Mouse (Mus musculus): ENCODE measurements at regions not wholly inside any gene's neighbourhood (a gene's known extent, or its start where the extent isn't known, plus 50 kb on each side); places are given as distances from the start of the nearest gene placed in this dataset.

DNA sequence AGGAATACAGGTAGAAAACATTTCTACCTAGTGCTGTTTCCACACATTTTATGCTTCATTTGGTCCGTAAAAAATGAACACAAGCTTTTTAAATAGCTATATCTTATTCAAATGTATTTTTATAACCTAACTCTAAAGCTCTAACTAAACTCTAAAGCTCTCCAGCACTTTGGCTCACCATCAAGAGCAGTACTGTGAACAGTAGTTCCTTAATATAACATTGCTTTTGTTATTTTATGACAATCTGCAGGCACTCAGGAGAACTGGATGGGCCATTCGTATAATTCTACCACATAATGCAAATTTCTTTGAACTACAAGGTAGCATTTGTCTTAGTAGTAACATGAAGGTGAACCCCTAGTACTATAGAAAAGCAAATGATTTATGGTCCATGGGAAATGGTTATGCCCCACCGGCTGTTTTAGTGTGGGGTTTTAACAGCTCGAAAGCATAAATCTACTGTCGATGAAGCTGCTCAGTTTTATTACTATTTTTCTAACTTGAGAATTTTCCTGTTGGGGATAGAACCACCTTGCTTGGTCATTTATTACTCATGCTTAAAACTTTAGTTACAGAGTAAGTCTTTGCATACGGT is 267.8 kb downstream of the Pcdh10 start:
- no peaks in the 10 kb centered on the region for H3K36me3 ChIP-seq (ENCODE audit: control insufficient read depth, insufficient read depth, low read length)
- no peak overlapping the region for H3K4me3 ChIP-seq (ENCODE audit: low read depth, low read length)
- H3K4me2 ChIP-seq (ENCODE audit: low read depth, severe bottlenecking), result no peak overlapping the region
- ATAC-seq (ENCODE audit: insufficient number of reproducible peaks, low FRiP score, low TSS enrichment, low read depth) (no peak; the same call in 1 of the 2 replicates), DNase-seq (ENCODE audit: low spot score) (no peak)
- no peak overlapping the region for H3K27ac ChIP-seq (replicated peaks; ENCODE audit: low read depth, low read length)
- 74% methylated on average over 6 of the region's 6 CpGs for WGBS
- no peaks in the 10 kb centered on the region for H3K4me1 ChIP-seq (ENCODE audit: control insufficient read depth, insufficient read depth, low read length)
- H3K9ac ChIP-seq (ENCODE audit: low read length), result no peak overlapping the region
- H3K27me3 ChIP-seq (ENCODE audit: control insufficient read depth, insufficient read depth, low read length), result no peaks in the 10 kb centered on the region
- no peaks in the 10 kb centered on the region for H3K9me3 ChIP-seq (ENCODE audit: control insufficient read depth, low read length)

DNA sequence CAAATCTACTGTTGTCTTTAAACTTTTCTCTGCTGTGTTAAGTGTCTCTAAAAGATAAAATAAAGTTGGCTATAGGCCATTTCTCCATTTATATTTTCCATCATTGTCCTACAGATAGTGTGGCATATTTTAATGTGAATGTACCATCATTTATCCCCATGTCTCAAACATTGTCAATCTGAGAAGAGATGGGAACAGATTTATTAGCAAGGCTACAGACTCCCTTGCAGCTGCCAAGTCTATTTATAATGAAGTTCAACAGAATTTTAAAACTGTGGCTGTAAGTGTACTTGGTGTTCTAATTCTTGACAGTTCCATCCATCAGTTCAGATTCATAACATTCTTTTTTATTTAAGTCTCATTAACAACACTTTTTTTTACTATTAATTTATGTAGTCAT is 271.2 kb downstream of the Pcdh10 start:
- Histone ChIP-seq H3K36me3 (ENCODE audit: control insufficient read depth, insufficient read depth, low read length) (no peaks in the 10 kb centered on the region), H3K9ac (ENCODE audit: low read length) (no peak overlapping the region), H3K27ac (replicated peaks; ENCODE audit: low read depth, low read length) (no peak overlapping the region), H3K9me3 (ENCODE audit: control insufficient read depth, low read length) (no peaks in the 10 kb centered on the region), H3K27me3 (ENCODE audit: control insufficient read depth, insufficient read depth, low read length) (no peaks in the 10 kb centered on the region), H3K4me2 (ENCODE audit: low read depth, severe bottlenecking) (no peak overlapping the region), H3K4me1 (ENCODE audit: control insufficient read depth, insufficient read depth, low read length) (no peaks in the 10 kb centered on the region), H3K4me3 (ENCODE audit: low read depth, low read length) (no peak overlapping the region)
- no peak for DNase-seq (ENCODE audit: low spot score)
- no peak for ATAC-seq (ENCODE audit: insufficient number of reproducible peaks, low FRiP score, low TSS enrichment, low read depth)

DNA sequence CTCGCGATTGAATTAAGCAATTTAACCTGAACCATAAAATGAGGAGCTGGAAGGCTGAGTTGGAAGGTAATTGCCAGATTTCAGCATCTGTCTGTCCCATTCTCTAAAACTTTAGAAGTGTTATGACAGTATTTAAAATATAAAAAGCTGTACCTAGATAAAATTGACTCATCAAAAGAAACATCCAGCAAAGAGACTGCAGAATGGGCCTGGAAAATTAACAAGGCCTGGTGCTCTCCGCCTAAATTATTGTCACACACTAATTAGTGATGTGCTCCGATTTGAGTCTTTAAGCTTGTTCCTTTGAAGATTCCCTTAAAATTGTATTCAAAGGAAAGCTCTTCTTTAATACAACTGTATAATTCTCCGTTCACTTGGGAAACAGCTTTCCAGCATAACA is 278.8 kb downstream of the Pcdh10 start:
- Histone ChIP-seq H3K4me1 (ENCODE audit: control insufficient read depth, insufficient read depth, low read length) (no peaks in the 10 kb centered on the region), H3K4me2 (ENCODE audit: low read depth, severe bottlenecking) (no peak overlapping the region), H3K27me3 (ENCODE audit: control insufficient read depth, insufficient read depth, low read length) (no peaks in the 10 kb centered on the region), H3K4me3 (ENCODE audit: low read depth, low read length) (no peak overlapping the region), H3K27ac (replicated peaks; ENCODE audit: low read depth, low read length) (no peak overlapping the region), H3K9me3 (ENCODE audit: control insufficient read depth, low read length) (no peaks in the 10 kb centered on the region), H3K9ac (ENCODE audit: low read length) (no peak overlapping the region), H3K36me3 (ENCODE audit: control insufficient read depth, insufficient read depth, low read length) (no peaks in the 10 kb centered on the region)
- DNase-seq (ENCODE audit: low spot score), result no peak
- ATAC-seq (ENCODE audit: insufficient number of reproducible peaks, low FRiP score, low TSS enrichment, low read depth), result no peak
- 85% methylated on average over 5 of the region's 5 CpGs for WGBS

GRCm38 (mm10) chr3:45658093-45658776 is 280.0 kb downstream of the Pcdh10 start:
- Histone ChIP-seq H3K9me3 (ENCODE audit: control insufficient read depth, low read length) (no peaks in the 10 kb centered on the region), H3K36me3 (ENCODE audit: control insufficient read depth, insufficient read depth, low read length) (no peaks in the 10 kb centered on the region), H3K9ac (ENCODE audit: low read length) (no peak overlapping the region), H3K27ac (replicated peaks; ENCODE audit: low read depth, low read length) (no peak overlapping the region), H3K4me3 (ENCODE audit: low read depth, low read length) (no peak overlapping the region), H3K4me1 (ENCODE audit: control insufficient read depth, insufficient read depth, low read length) (no peaks in the 10 kb centered on the region), H3K4me2 (ENCODE audit: low read depth, severe bottlenecking) (no peak overlapping the region), H3K27me3 (ENCODE audit: control insufficient read depth, insufficient read depth, low read length) (no peaks in the 10 kb centered on the region)
- no peak for DNase-seq (ENCODE audit: low spot score)
- no peak for ATAC-seq (ENCODE audit: insufficient number of reproducible peaks, low FRiP score, low TSS enrichment, low read depth)
- 87% methylated on average over 2 of the region's 2 CpGs for WGBS

GRCm38 (mm10) chr3:45659052-45659451 is 280.9 kb downstream of the Pcdh10 start:
- H3K36me3 ChIP-seq (ENCODE audit: control insufficient read depth, insufficient read depth, low read length), result no peaks in the 10 kb centered on the region
- no peaks in the 10 kb centered on the region for H3K4me1 ChIP-seq (ENCODE audit: control insufficient read depth, insufficient read depth, low read length)
- DNase-seq (ENCODE audit: low spot score), result no peak
- 98% methylated on average over 1 of the region's 1 CpGs for WGBS
- no peak overlapping the region for H3K4me3 ChIP-seq (ENCODE audit: low read depth, low read length)
- no peak overlapping the region for H3K27ac ChIP-seq (replicated peaks; ENCODE audit: low read depth, low read length)
- ATAC-seq (ENCODE audit: insufficient number of reproducible peaks, low FRiP score, low TSS enrichment, low read depth), result no peak
- no peaks in the 10 kb centered on the region for H3K9me3 ChIP-seq (ENCODE audit: control insufficient read depth, low read length)
- H3K27me3 ChIP-seq (ENCODE audit: control insufficient read depth, insufficient read depth, low read length), result no peaks in the 10 kb centered on the region
- no peak overlapping the region for H3K9ac ChIP-seq (ENCODE audit: low read length)
- no peak overlapping the region for H3K4me2 ChIP-seq (ENCODE audit: low read depth, severe bottlenecking)

DNA sequence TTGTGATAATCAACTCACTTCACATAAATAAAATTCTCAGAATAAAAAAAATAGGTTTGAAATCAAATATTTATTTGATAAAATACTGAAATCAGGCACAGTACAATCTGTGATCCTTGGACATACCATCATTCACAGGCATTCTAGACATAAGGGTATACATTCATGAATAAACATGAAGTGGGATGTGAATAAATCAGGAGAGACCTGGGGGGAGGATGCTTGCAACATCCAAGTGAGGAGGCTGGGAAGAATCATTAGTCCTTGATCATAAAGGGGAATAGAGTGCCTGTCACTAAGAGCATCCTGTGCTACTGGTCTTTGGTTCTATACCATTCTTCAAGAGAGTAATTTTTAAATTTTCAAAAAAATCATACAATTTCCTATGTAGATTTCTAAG is 292.2 kb downstream of the Pcdh10 start:
- no peak overlapping the region for H3K4me2 ChIP-seq (ENCODE audit: low read depth, severe bottlenecking)
- no peaks in the 10 kb centered on the region for H3K4me1 ChIP-seq (ENCODE audit: control insufficient read depth, insufficient read depth, low read length)
- ATAC-seq (ENCODE audit: insufficient number of reproducible peaks, low FRiP score, low TSS enrichment, low read depth) (no peak), DNase-seq (ENCODE audit: low spot score) (no peak)
- no peak overlapping the region for H3K4me3 ChIP-seq (ENCODE audit: low read depth, low read length)
- H3K27me3 ChIP-seq (ENCODE audit: control insufficient read depth, insufficient read depth, low read length), result no peaks in the 10 kb centered on the region
- no peak overlapping the region for H3K27ac ChIP-seq (replicated peaks; ENCODE audit: low read depth, low read length)
- H3K36me3 ChIP-seq (ENCODE audit: control insufficient read depth, insufficient read depth, low read length), result no peaks in the 10 kb centered on the region
- H3K9me3 ChIP-seq (ENCODE audit: control insufficient read depth, low read length), result no peaks in the 10 kb centered on the region
- no peak overlapping the region for H3K9ac ChIP-seq (ENCODE audit: low read length)

DNA sequence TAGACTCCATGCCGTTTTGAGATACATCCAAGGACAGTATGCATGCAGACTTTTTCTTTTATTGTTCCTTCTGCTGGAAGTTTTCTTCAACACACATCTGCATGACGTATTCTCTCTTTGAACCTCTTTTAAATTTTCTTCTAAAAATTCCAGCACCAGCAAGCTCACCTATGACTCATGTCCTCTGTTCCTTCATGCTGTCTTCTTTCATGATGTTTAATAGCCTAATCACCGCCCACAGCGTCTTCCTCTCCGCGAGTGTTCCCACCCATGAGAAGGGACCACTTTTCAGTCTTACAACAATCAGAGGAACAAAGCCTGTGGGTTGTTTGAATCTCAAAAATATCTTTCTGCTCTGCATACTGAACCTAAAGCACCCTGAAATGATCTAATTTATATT is 299.5 kb downstream of the Pcdh10 start:
- Histone ChIP-seq H3K4me2 (ENCODE audit: low read depth, severe bottlenecking) (no peak overlapping the region), H3K4me1 (ENCODE audit: control insufficient read depth, insufficient read depth, low read length) (no peaks in the 10 kb centered on the region), H3K9ac (ENCODE audit: low read length) (no peak overlapping the region), H3K27ac (replicated peaks; ENCODE audit: low read depth, low read length) (no peak overlapping the region), H3K27me3 (ENCODE audit: control insufficient read depth, insufficient read depth, low read length) (0 out of 2 replicates have a peak, but pooled peaks cover 3% of the 10 kb centered on the region), H3K9me3 (ENCODE audit: control insufficient read depth, low read length) (no peaks in the 10 kb centered on the region), H3K4me3 (ENCODE audit: low read depth, low read length) (no peak overlapping the region), H3K36me3 (ENCODE audit: control insufficient read depth, insufficient read depth, low read length) (no peaks in the 10 kb centered on the region)
- no peak for DNase-seq (ENCODE audit: low spot score)
- no peak for ATAC-seq (ENCODE audit: insufficient number of reproducible peaks, low FRiP score, low TSS enrichment, low read depth)
- WGBS, result 93% methylated on average over 6 of the region's 6 CpGs

- ATAC-seq (ENCODE audit: insufficient number of reproducible peaks, low FRiP score, low TSS enrichment, low read depth), result no peak
- no peak overlapping the region for H3K4me2 ChIP-seq (ENCODE audit: low read depth, severe bottlenecking)
- WGBS, result 14% methylated on average over 12 of the region's 12 CpGs
These were observed 303.2 kb downstream of the Pcdh10 start for GRCm38 (mm10) chr3:45681410-45681809.

GRCm38 (mm10) chr3:45707891-45708290 is 329.7 kb downstream of the Pcdh10 start:
- no peak for ATAC-seq (ENCODE audit: insufficient number of reproducible peaks, low FRiP score, low TSS enrichment, low read depth)
- Histone ChIP-seq H3K4me2 (ENCODE audit: low read depth, severe bottlenecking) (no peak overlapping the region), H3K9ac (ENCODE audit: low read length) (no peak overlapping the region), H3K27me3 (ENCODE audit: control insufficient read depth, insufficient read depth, low read length) (no peaks in the 10 kb centered on the region), H3K9me3 (ENCODE audit: control insufficient read depth, low read length) (no peaks in the 10 kb centered on the region), H3K4me1 (ENCODE audit: control insufficient read depth, insufficient read depth, low read length) (no peaks in the 10 kb centered on the region), H3K4me3 (ENCODE audit: low read depth, low read length) (no peak overlapping the region), H3K36me3 (ENCODE audit: control insufficient read depth, insufficient read depth, low read length) (no peaks in the 10 kb centered on the region), H3K27ac (replicated peaks; ENCODE audit: low read depth, low read length) (no peak overlapping the region)
- WGBS, result 66% methylated on average over 1 of the region's 1 CpGs
- DNase-seq (ENCODE audit: low spot score), result no peak

More at GRCm38 (mm10) chr3:45681410-45681809, 303.2 kb downstream of the Pcdh10 start:
- no peaks in the 10 kb centered on the region for H3K4me1 ChIP-seq (ENCODE audit: control insufficient read depth, insufficient read depth, low read length)
- H3K4me3 ChIP-seq (ENCODE audit: low read depth, low read length), result no peak overlapping the region
- H3K36me3 ChIP-seq (ENCODE audit: control insufficient read depth, insufficient read depth, low read length), result no peaks in the 10 kb centered on the region
- H3K27me3 ChIP-seq (ENCODE audit: control insufficient read depth, insufficient read depth, low read length), result 0 out of 2 replicates have a peak, but pooled peaks cover 3% of the 10 kb centered on the region
- no peak overlapping the region for H3K27ac ChIP-seq (replicated peaks; ENCODE audit: low read depth, low read length)
- DNase-seq (ENCODE audit: low spot score), result no peak
- no peaks in the 10 kb centered on the region for H3K9me3 ChIP-seq (ENCODE audit: control insufficient read depth, low read length)
- no peak overlapping the region for H3K9ac ChIP-seq (ENCODE audit: low read length)

All from limb, embryonic 11.5 days (tissue).